Mouse (Mus musculus) frontal cortex, adult 2 months (tissue): ENCODE results near the gene Gm15517. TPM values are rescaled to one million over a fixed set of nuclear protein-coding genes. Genes with fewer than 3 reads are reported as not detected.
A peak's percentile ranks its signal among the peaks of the same experiment; 100 is the strongest.
"Not testable (repeated sequence)": the region's sequence is repeated elsewhere in the genome, so short reads cannot be mapped to it uniquely, and the experiment has no call there.

Source experiments
- DNase-seq, 2 experiments: peaks; one replicate each; pipeline ENCODE4 v3.0.0; 2022; ENCODE audit warnings: low spot score in 1 of 2; ENCODE audit errors: extremely low spot score in 1 of 2
- polyA plus RNA-seq: library from polyadenylated mRNA; depleted of rRNA; stranded (reverse); fragments of >200 nt; gene quantifications from 2 replicates; pipeline ENCODE4 v1.2.3, GENCODE M21; 2012; rRNA removed

Gene Gm15517
- polyA plus RNA-seq: 0.82 and 0.99 TPM in 2 replicates

DNA sequence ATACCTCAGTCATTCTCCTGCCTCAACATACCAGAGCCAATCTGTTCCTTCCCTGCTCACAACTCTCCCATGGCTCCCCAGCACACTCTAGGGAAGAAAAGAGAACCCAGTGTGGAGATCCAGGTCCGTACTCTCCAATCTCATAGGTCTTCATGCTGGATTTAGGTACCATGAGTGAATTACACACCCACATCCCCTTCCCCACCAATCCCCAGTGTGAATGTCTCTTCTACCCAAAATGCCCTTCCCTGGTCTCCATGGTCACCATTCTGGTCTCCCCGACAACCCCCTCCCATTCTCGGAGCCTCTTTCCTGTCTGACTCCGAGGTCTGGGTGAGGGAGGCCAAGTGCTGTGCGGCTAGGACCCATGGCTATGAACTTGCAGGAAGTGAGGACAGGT is at the start of gene Gm15517:
Gm15517 (plus strand) TSS at position 301 of the 400 bp plus-strand sequence.
- DNase-seq: no peak

DNA sequence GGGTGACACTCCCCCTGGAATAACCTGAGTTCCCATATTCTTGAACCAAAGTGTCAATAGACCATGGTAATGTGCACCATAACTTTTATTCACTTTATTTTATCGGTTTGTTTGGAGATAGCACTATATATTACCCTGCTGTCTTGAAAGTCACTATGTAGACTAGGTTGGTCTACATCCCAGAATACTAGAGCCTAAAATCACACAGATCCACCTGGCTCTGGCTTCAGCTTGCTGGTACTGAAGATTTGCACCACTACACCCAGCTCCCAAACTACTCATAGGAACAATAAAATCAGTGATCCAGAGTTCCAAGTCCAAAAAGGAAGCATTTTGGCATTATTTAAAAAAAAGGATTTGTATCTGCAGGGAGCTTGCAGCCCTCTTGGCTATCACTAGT is 45.6 kb upstream of the Gm15517 start, which contains the start of gene Klk1b5:
Klk1b5 (plus strand) TSS at position 301 of the 400 bp plus-strand sequence.
- DNase-seq: no peak

GRCm38 (mm10) chr7:44221601-44222000 is 39.6 kb upstream of the Gm15517 start:
- DNase-seq: not testable (repeated sequence)

GRCm38 (mm10) chr7:44222335-44222734 is 38.9 kb upstream of the Gm15517 start:
- not testable (repeated sequence) for DNase-seq

DNA sequence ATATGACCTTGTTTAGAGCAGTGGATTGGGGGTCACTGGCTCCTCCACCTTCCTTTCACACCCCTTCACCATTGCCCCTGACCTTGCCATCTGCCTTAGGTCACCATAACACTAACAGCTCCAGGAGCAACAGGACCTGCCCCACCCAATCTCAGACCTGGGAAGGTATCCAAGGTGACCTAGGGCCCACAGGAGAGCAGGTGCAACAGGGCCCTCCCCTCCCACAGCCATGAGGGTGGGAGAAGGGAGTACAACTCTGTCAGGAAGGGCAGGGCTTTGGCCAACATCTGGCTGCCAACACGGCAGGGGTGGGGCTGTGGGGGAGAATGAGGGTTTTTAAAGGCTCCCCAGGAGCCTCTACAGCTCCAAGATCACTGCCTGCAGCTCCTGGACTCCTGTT is 36.2 kb upstream of the Gm15517 start, which contains the start of gene Klk1:
Klk1 (plus strand) TSS at position 285 of the 400 bp plus-strand sequence.
- DNase-seq: no peak

GRCm38 (mm10) chr7:44235909-44236308 is 25.3 kb upstream of the Gm15517 start, which contains the start of gene Gm36864:
Gm36864 (plus strand) TSS chr7:44236177.
- no peak for DNase-seq

GRCm38 (mm10) chr7:44239913-44240312 is 21.3 kb upstream of the Gm15517 start:
- no peak for DNase-seq

DNA sequence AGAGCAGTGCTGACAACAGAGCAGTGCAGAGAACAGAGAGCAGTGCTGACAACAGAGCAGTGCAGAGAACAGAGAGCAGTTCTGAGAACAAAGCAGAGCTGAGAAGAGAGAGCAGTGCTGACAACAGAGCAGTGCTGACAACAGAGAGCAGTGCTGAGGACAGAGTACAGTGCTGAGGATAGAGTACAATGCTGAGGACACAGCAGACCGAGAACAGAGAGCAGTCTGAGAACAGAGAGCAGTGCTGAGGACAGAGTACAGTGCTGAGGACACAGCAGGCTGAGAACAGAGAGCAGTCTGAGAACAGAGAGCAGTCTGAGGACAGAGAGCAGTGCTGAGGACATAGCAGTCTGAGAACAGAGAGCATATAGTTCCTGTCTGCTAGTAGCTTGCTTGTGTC is 20.5 kb upstream of the Gm15517 start:
- DNase-seq: no peak

DNA sequence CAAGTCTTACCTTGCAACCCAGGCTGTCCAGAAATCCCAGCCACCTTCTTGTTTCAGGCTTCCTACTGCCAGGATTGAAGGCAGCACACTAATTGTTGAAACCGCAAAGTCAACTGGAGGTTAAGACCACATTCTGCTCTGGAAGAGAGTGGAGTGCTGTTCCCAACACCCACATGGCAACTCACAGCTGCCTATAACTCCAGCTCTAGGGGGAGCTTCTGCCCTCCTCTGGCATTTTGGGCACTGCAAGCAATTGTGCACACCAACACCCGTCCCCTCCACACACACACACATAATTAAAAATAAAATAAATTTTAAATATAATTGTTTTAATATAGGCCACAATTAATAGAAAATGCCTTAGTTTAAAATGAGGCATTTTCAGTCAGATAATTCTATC is 20.1 kb upstream of the Gm15517 start:
- no peak for DNase-seq

DNA sequence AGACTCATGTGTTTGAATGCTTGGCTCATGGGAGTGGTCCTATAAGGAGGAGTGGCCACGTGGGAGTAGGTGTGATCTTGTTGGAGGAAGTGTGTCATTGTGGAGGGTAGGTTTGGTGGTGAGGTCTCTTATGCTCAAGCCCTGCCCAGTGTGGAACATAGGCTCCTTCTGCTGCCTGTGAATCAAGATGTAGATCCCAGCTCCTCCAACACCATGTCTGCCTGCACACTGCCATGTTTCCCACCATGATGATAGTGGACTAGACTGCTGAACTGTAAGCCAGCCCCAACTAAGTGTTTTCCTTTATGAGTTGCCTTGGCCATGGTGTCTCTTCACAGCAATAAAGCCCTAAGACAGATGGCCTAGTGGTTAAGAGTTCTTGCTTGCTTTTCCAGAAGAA is 17.2 kb upstream of the Gm15517 start:
- no peak for DNase-seq

- peak; percentile 83 to 92 for DNase-seq
These were observed 14.9 kb upstream of the Gm15517 start, which contains the start of the genes 1700028J19Rik and 2410002F23Rik for GRCm38 (mm10) chr7:44246055-44246983. 1700028J19Rik (minus strand) TSS chr7:44246695. 2410002F23Rik (plus strand) TSS chr7:44246722.

DNA sequence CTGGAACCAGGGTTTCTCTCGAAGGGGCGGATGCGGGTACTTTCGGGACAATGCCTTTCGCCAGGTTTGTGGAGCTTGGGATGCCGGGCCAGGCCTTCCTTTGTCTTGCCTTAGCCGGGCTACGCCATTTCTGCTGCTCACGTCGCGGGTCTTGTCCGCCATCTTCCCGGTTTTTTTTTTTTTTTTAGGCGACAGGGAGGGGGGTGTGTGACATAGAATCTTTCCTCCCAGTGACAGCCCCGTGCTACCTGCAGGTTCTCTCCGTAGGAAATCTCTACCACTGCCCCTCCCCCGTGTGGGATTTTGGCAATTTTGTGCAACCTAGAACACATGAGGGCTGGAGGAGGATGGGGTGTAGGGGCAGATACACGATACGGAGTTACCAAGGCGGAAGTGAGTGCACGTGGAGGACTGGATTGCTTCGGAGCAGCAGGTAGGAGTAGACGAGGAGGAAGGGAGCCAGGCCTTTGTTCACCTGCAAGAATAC is 14.2 kb upstream of the Gm15517 start:
- DNase-seq: peak; percentile 32 to 48

DNA sequence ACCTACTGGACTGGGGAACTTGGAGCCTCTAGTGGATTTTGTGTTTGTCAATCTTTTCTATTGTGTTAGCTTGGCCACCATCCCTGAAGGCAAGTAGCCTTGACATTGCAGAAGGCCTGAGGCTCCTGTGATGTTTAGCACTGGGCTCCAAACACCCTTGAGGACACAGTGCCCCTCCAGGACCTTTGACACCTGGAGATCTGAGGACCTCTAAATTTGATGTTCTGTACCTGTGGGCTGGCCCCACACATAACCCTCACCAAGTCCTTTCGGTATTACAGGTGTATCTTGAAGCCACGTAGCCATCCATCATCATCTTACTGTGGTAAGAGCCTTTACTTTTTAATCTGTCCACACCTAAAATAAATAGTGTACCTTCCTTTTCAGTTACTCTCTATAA is 13.3 kb upstream of the Gm15517 start:
- DNase-seq: no peak

GRCm38 (mm10) chr7:44249248-44249647 is 12.0 kb upstream of the Gm15517 start:
- no peak for DNase-seq

DNA sequence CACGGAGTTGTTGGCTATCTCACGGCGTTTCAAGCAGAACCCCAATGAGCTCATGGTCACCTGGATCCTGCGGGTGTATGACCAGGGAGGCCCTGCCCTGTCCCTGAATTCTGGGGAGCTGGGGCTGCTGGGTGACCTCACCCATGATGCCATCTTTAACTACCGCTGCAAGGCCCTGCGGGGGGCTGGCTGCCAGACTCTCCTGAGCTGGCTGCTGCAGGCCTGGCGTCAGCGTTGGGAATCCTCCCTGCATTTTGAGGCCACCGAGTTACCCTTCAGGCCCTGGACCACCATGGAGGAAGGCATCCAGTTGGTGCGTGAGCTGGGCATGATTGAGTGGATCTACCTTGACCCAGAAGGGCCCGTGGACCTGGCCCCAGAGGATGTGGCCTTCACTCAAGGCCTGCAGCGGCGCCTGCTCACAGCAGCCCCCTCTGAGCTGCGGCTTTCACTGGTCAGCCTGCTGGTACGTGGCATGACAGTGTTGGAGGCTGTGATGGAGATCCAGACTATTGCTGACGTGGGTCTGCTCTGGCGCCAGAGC is 10.4 kb upstream of the Gm15517 start:
- DNase-seq: not testable (repeated sequence)

DNA sequence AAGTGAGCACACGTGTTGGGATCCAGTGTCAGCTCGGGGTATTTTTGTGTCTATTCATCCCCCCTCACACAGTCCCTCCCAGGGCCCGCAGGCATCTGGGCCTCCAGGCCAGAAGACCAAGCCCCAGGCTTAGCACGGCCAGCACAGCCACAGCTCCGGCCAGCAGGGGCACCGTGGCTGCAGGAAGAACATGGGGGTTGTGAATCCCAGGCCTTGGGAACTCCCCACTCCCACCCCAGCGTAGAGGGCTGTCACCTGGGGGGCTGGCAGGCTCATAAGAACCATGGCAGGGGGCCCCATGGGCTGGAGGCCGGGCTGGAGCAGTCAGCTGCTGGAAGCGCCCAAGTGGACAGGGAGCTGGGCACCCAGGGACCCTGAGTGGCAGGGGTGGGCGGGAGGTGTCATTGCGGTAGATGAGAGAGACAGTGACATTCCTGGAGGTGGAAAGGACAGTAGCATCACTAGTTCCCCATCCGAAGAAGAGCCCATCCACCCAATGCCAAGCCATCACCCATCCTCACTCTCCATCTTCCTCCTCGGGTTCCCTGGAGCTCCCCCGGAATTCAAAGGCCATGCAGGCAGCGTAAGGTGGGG is 8.1 kb upstream of the Gm15517 start:
- no peak for DNase-seq

DNA sequence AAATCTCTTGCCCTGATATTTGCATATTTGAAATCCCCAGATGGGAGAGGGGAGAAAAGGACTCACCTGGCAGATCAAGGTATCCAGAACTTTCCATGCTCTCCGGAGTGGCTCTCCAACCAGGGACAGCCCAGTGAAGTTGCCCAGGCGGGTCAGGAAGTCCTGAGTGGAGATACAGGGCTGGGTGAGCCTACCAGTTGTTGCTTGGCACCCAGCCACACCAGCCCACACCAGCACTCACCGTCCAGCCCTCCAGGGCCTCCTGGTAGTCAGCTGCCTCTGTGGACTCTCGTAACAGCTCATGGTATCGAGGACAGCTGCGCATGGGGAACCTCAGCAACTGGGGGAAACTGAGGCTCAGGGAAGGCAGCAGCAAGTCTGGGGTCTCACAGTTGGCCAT is 6.3 kb upstream of the Gm15517 start:
- DNase-seq: no peak

DNA sequence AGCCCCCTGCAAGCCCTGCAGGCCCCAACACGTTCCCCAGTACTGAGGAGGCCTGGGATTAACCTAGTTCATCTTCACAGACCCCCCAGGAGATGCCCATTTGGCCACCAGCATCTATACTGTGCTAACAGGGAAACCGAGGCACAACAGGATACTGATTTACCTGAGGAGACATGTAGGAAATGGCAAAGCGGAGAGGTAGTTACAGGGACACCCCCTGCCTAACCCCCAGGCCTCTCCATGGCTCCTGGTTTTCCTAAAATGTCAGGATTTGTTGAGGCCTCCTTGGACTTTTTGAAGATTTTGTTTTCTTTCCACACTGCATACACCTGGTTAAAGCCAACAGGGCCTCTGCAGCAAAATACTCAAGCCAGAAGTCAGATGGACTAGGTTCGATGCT is 4.0 kb upstream of the Gm15517 start, which contains the start of gene Acp4:
Acp4 (minus strand) TSS at position 101 of the 400 bp plus-strand sequence.
- DNase-seq: no peak

- DNase-seq: no peak
These were observed 837 bp upstream of the Gm15517 start for GRCm38 (mm10) chr7:44260410-44260809.

DNA sequence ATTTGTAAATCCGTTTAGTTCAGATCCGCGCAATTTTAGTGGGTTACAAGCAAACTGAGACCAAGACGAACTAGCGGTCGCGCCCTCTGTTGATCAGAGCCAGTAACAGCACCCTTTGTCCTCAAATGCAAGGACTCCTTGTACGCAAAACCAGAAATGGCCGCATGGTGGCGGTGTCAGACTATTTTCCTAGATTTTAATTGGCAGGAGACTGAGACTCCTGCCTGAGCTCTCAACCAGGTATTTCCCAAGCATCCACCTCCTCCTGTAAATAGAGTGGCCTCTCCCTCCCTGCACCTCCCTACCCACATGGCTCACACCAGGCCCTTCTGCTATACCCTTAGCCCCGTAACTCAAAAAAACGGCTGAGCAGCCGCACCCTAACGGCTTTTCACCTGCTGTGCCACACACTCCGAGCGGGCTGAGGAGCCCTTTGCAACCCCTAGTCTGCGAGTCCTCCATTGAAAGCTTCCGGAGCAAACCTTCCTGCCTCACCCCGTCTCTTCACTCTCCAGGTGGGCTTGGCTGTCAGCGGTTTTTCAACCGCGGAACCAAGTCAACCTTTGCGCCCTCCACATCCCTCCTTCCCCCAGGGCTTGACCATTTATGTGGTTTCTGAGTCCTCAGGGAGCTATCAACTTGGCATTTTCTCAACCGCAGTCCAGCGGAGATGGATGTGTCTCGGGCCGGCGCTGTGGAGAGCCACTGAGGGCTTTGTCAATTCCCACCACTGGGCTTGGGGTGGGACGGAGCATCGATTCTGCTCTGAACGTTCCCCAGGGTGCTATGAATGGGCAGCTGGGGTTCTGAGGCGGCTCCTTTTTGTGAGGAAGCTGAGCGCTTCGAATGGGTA is 1.8 kb downstream of the Gm15517 start:
- DNase-seq: peak; percentile 90 to 100
